23 mouse cellular contexts compared by ENCODE assay signal in the genomic region with DNA sequence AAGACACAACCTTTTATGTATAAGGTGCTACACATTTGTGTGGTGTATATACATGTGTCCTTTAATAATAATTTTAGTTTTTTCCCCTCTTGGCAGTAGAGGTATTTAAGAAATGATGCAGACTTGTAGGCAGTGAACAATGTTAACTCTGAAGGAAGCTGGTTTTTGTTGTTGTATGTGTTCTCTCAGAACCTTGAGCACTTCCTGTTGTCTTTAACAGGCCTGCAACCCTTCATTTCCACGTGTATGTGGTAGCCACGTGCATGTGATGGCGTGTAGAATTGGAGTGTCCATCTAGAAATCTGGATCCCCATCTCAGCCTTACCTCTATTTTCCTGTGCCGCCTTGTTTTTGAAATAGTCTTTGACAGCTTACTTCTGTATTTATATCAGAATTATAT. TPM values are rescaled to one million over a fixed set of nuclear protein-coding genes. Genes with fewer than 3 reads are reported as not detected.
DNase-seq lines count a peak whose midpoint lies in the region; ATAC-seq lines count a peak whose summit lies in the region.
"Had no signal": no experiment of that assay in that cellular context is flagged by ENCODE, and none has a peak within 500 bp of the region (broad histone marks: within the 10 kb centered on the region; RNA-seq: fewer than 3 reads in every experiment).

No protein-coding gene starts in this region.

- H3K4me2 ChIP-seq in hindbrain, embryonic 14.5 days (replicated peaks) = no peak overlapping the region
- H3K4me2 ChIP-seq: embryonic facial prominence, embryonic 13.5 days; embryonic facial prominence, embryonic 15.5 days; forebrain, embryonic 12.5 days had no signal

- no peaks in the 10 kb centered on the region for H3K36me3 ChIP-seq in hindbrain, embryonic 14.5 days (replicated peaks; ENCODE audit: control insufficient read depth, insufficient read depth)
- H3K36me3 ChIP-seq: forebrain, embryonic 12.5 days had no signal

- no peak overlapping the region for H3K27ac ChIP-seq in hindbrain, embryonic 14.5 days
- H3K27ac ChIP-seq: embryonic facial prominence, embryonic 13.5 days; embryonic facial prominence, embryonic 15.5 days; forebrain, embryonic 10.5 days; forebrain, embryonic 12.5 days had no signal

- WGBS in hindbrain, embryonic 14.5 days = 88% methylated on average over 4 of the region's 4 CpGs

- no peak for DNase-seq in layer of hippocampus, postnatal 14 days (ENCODE audit: low spot score in 2 of 2)
- no peak for DNase-seq in hindbrain, embryonic 14.5 days (ENCODE audit: low spot score)
- DNase-seq in layer of hippocampus, adult 9-11 months = no peak
- DNase-seq: adrenal gland, adult 2 months; adrenal gland, postnatal 10 days; adrenal gland, postnatal 25 days; cerebellum, adult 11 months; cerebellum, adult 18-20 months; cerebellum, adult 8-10 months; cerebellum, adult 9-11 months; cerebellum, postnatal 14 days; cerebellum, postnatal 36 days; embryo, embryonic 11 days had no signal

- no peaks in the 10 kb centered on the region for H3K27me3 ChIP-seq in hindbrain, embryonic 14.5 days (ENCODE audit: control insufficient read depth, insufficient read depth, low read length)
- H3K27me3 ChIP-seq: embryonic facial prominence, embryonic 13.5 days; embryonic facial prominence, embryonic 15.5 days; forebrain, embryonic 12.5 days had no signal

- H3K4me1 ChIP-seq in hindbrain, embryonic 14.5 days (replicated peaks; ENCODE audit: control insufficient read depth, insufficient read depth, low read length) = no peaks in the 10 kb centered on the region
- H3K4me1 ChIP-seq: embryonic facial prominence, embryonic 13.5 days; embryonic facial prominence, embryonic 15.5 days had no signal

- ATAC-seq in CD4-positive, CD25-positive, alpha-beta regulatory T cell, adult 4 months = peak; percentile 80
- ATAC-seq in activated CD4-positive, CD25-positive, alpha-beta regulatory T cell, adult 4 months = peak; percentile 71
- peak; percentile 54 for ATAC-seq in inflammation-experienced regulatory T-cells, adult 6 months
- ATAC-seq in hindbrain, embryonic 14.5 days (ENCODE audit: low FRiP score) = no peak
- ATAC-seq: forebrain, embryonic 14.5 days; forebrain, embryonic 16.5 days had no signal

- H3K4me3 ChIP-seq in hindbrain, embryonic 14.5 days (replicated peaks; ENCODE audit: low read length) = no peak overlapping the region
- H3K4me3 ChIP-seq: embryonic facial prominence, embryonic 13.5 days; embryonic facial prominence, embryonic 15.5 days; erythroblast, embryonic 14.5 days; forebrain, embryonic 10.5 days; forebrain, embryonic 12.5 days had no signal

- no peaks in the 10 kb centered on the region for H3K9me3 ChIP-seq in hindbrain, embryonic 14.5 days (ENCODE audit: control insufficient read depth, low read length)
- H3K9me3 ChIP-seq: embryonic facial prominence, embryonic 13.5 days; embryonic facial prominence, embryonic 15.5 days; forebrain, embryonic 10.5 days; forebrain, embryonic 12.5 days had no signal

- H3K9ac ChIP-seq in hindbrain, embryonic 14.5 days = no peak overlapping the region
- H3K9ac ChIP-seq: embryonic facial prominence, embryonic 13.5 days; embryonic facial prominence, embryonic 15.5 days; forebrain, embryonic 12.5 days had no signal

RNA-seq across cellular contexts. Expression of gene Ppm1a, which starts 20.0 kb away (rescaled TPM):
- polyA plus RNA-seq in CD4-positive, CD25-positive, alpha-beta regulatory T cell, adult 4 months (2017; shearing (Covaris generic)) = 10 to 100 TPM; 25.1 to 38.1 TPM
- 10 to 100 TPM; 18.6 to 31.9 TPM for polyA plus RNA-seq in activated CD4-positive, CD25-positive, alpha-beta regulatory T cell, adult 4 months (2017; shearing (Covaris generic))
- polyA plus RNA-seq in inflammation-experienced regulatory T-cells, adult 6 months (2017; shearing (Covaris generic)) = 10 to 100 TPM; 22.8 to 32.9 (median 30.0) TPM
- 100 to 1,000 TPM; 215 to 243 TPM for total RNA-seq in layer of hippocampus, postnatal 14 days (2021)
- polyA plus RNA-seq in hindbrain, embryonic 14.5 days (2014; fragmentation: Nextera tagmentation; extraction: Ambion mirVana) = 109 and 125 TPM in 2 replicates
